Mouse (Mus musculus): ENCODE measurements around the gene Frrs1l. TPM values are rescaled to one million over a fixed set of nuclear protein-coding genes. Genes with fewer than 3 reads are reported as not detected.

Gene Frrs1l
- polyA plus RNA-seq, 1 experiment = not detected

GRCm38 (mm10) chr4:56915732-56916325, 74.4 kb downstream of the Frrs1l start:
- no peak for DNase-seq (ENCODE audit: low read depth)

- DNase-seq (ENCODE audit: low read depth) = no peak
Measured at GRCm38 (mm10) chr4:56914761-56915160, 75.4 kb downstream of the Frrs1l start.

GRCm38 (mm10) chr4:56914338-56914737, 75.9 kb downstream of the Frrs1l start:
- DNase-seq (ENCODE audit: low read depth) = no peak

- no peak for DNase-seq (ENCODE audit: low read depth)
Measured at GRCm38 (mm10) chr4:56912382-56913001, 77.7 kb downstream of the Frrs1l start.

GRCm38 (mm10) chr4:56909568-56909967, 80.6 kb downstream of the Frrs1l start:
- DNase-seq (ENCODE audit: low read depth) = no peak

DNA sequence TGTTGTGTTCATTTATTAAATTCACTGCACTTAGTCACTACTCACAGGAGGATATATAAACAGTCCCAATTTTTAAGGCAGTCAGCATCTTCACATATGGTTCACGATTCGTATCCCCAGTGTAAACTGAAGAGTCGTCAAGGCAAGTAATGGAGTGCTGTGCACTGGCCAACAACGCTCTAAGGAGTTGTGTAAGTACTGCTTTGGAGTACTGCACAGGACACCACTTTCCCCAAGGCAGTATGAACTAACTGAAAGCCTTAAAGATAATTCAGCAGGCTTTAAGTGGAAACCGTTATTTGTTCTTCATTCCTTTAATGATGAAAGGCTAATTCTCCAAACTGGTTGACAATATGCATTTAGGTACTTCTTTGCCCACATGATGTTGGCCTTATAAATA, 82.5 kb downstream of the Frrs1l start:
- DNase-seq (ENCODE audit: low read depth) = peak; percentile 54

Other genes starting within 250 kb of the Frrs1l start
- gene Actl7b, start 248.9 kb downstream of the Frrs1l start, polyA plus RNA-seq (2012; rRNA removed) = 1.8 and 3.2 TPM in 2 replicates
- 1.9 and 2.4 TPM in 2 replicates for gene Actl7a, start 247.0 kb downstream of the Frrs1l start, polyA plus RNA-seq (2012; rRNA removed)
- 12.0 and 17.1 TPM in 2 replicates for gene Elp1, start 188.1 kb downstream of the Frrs1l start, polyA plus RNA-seq (2012; rRNA removed)
- gene Fam206a, start 188.0 kb downstream of the Frrs1l start, polyA plus RNA-seq (2012; rRNA removed) = 3.2 and 4.9 TPM in 2 replicates
- gene Ctnnal1, start 125.2 kb downstream of the Frrs1l start, polyA plus RNA-seq (2012; rRNA removed) = 13.2 and 13.4 TPM in 2 replicates
- 18.6 and 19.8 TPM in 2 replicates for gene Tmem245, start 43.0 kb downstream of the Frrs1l start, polyA plus RNA-seq (2012; rRNA removed)
- 25.4 and 25.8 TPM in 2 replicates for gene Epb41l4b, start 153.0 kb upstream of the Frrs1l start, polyA plus RNA-seq (2012; rRNA removed)